Mouse (Mus musculus): Measurements from ENCODE around the gene Phrf1. TPM values are rescaled to one million over a fixed set of nuclear protein-coding genes. Genes with fewer than 3 reads are reported as not detected.
"Not testable (repeated sequence)": the region's sequence is repeated elsewhere in the genome, so short reads cannot be mapped to it uniquely, and the experiment has no call there.

The Phrf1 gene
- total RNA-seq, 2 experiments from 2014 or later: 73.6 to 75.1 TPM

GRCm38 (mm10) chr7:141231111-141231510 is 2.5 kb downstream of the Phrf1 start:
- DNase-seq (ENCODE audit: low spot score in 2 of 2): no peak

DNA sequence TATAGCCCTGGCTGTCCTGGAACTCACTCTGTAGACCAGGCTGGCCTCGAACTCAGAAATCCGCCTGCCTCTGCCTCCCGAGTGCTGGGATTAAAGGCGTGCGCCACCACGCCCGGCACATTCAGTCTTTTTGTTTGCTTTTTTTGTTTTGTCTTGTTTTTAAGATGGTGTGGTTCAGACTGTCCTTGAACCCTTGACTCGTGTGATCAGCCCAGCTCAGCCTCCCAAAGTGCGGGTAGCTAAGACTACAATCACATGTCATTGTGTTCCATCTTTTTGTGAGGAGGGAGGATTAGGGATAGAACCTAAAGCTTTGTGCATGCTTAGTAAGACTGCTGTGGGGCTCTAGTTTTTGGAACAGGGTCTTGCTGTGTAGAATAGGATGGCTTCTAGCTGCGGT is 3.0 kb downstream of the Phrf1 start:
- no peak for DNase-seq (ENCODE audit: low spot score in 2 of 2)

- not testable (repeated sequence) for DNase-seq (ENCODE audit: low spot score in 2 of 2)
Observed at GRCm38 (mm10) chr7:141250486-141250885, 21.9 kb downstream of the Phrf1 start.

DNA sequence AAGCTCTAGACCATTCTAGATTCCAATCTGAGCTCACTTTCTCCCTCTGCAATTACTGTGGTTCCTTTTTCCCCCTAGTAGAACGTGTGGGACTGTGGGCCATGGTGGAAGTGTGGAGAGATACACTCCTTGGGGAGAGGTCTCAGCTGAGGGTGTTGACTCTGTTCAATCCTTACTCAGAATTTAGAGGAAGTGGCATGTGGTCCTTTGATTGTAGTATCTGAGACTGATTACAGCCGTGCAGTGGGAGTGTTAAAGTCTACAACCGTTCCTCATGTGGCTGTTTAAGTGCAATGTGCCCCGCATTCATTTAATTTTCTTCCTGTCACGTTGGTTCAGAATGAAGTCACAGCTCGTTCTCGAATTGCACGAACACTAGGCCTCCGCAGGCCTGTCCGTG is 27.6 kb downstream of the Phrf1 start:
- no peak for DNase-seq (ENCODE audit: low spot score in 2 of 2)

DNA sequence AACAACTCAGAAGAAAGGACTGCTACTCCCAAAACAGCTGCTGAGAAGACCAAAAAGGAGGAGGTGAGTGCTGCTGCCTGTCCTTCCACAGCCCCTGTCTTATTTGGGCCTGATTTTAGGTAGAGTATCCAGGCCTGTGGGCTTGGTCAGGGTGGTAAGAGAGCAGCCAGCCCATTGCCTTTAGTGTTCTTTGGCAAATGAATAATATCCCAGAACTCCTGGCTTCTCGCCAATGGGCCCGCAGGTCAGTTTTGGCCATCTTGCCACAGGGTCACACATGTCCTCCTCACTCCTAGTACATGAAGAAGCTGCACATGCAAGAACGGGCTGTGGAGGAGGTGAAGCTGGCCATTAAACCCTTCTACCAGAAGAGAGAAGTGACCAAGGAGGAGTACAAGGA is 32.9 kb downstream of the Phrf1 start:
- no peak for DNase-seq (ENCODE audit: low spot score in 2 of 2)

GRCm38 (mm10) chr7:141263640-141264039 is 35.1 kb downstream of the Phrf1 start:
- no peak for DNase-seq (ENCODE audit: low spot score in 2 of 2)

DNA sequence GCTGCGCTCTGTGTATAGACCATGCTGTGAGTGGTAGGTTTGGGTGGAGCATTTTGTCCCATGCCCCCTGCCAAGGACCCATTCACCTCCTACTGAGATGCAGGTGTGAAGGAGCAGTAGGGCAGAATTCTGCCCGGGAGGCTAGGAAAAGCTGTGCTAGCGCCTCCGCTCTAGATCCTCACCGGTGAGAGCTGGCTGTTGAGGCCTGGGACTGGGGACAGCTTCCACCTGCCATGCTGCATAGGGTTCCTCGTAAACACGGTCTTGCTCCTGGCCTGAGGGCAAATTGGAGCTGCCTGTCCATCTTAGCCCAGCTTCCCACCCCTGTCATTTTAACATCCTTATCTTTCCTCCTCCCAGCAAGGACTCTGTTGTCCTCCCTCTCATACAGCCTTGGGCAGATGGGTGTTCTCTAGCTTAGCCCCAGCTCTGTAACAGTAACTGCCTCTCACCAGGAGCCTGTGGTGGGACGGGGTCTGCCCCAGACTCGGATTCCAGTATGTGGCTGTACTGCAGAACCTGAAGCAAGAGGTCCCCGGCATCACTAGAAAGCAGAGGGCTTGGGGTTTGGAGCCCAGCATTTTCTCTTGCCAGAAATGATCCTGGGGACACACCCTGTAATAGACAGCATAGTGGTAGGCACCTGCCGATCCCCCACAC is 35.6 kb downstream of the Phrf1 start:
- DNase-seq (ENCODE audit: low spot score in 2 of 2): no peak

GRCm38 (mm10) chr7:141264761-141265410 is 36.3 kb downstream of the Phrf1 start:
- no peak for DNase-seq (ENCODE audit: low spot score in 2 of 2)

- no peak for DNase-seq (ENCODE audit: low spot score in 2 of 2)
Observed at GRCm38 (mm10) chr7:141265411-141265738, 36.8 kb downstream of the Phrf1 start.

DNA sequence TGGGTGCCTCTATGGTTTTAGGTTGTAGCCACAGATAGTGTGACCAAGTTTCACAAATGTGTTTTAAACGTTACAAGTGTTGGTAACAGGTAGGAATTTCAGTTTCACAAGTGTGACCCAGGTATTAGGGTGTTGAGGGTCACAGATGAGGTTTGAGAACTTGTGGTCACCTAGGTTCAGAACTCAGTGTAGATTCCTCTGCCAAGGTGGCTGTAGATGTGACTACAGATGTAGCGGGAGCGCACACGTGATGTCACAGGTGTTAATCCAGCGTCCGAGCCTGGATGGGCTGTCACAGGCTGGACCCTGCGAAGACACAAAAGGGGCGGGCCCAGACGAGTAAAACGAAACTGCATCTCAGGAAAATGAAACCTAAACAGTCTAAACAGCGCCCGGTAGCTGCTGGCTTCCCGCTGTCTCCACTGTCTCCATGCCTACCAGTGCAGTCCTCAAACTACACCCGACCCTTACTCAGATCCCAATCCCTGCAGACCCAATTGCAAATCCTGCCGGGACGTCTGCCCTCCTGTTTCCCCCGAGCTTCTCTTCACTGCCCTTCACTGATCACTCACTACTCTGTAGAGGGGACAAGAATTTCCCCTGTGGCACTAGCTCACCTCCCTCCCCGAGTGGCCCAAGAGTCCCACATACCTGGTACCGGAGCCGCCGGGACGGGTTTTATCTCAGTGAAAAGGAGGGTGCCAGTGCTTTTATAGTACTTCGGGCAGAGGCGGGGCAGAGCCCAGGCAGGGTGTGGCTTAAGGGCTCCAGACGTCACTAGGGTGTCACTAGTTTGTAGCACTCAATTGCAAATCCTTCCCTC is 37.4 kb downstream of the Phrf1 start, which contains the start of gene Irf7:
Gene Irf7, minus strand, starts transcription at position 743 of the 823 bp plus-strand sequence.
- peak; percentile 19 to 22 for DNase-seq (ENCODE audit: low spot score in 2 of 2)

DNA sequence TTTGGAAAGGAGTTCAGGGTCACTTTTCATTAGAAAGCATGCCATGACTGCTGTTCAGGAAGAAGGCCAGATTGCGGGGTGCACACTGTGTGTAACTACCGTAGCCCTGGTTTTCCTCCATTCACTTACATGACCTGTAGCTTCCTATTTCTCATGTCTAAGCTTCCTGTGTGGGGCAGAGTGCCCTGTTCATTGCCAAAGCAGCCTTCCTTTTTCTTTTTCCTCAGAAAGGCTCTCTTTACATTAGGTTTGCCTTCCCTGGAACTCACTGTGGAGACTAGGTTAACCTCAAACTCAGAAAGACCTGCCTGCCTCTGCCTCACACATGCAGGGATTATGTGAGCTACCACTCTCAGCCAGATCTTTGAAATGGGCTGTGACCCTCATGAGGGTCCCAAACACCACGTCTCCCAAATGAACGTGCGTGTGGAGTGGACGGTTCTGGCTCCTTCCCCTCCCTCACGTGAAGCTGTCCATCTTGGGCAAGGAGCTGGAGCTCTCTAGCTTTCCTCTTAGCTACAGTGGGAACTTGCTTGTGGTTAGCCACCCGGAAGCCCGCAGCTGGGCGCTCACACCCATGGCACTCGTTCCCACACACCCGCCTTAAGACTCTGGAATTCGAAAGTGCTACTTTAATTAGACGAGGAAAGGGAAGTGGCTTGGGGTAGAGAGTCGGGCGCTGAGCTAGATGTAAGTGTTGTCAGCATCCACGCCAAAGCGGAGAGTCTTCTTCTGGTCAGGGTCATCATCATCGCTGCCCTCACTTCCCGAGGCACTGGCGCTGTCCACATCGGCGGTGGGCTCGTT is 40.1 kb downstream of the Phrf1 start:
- DNase-seq (ENCODE audit: low spot score in 2 of 2): no peak

DNA sequence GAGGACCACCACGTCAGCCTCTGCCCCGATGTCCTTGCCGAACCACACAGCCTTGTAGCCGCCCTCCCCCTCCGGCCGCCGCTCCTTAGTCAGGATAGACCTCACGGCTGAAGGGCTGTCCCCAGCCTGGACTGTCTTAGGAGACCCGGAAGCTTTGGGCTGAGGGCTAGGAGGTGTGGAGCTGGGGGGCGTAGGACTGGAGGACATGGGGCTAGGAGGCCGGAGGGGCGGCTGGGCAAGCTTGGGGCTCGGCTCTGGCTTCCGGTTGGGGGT is 40.6 kb downstream of the Phrf1 start:
- DNase-seq (ENCODE audit: low spot score in 2 of 2): no peak

GRCm38 (mm10) chr7:141270631-141271030 is 42.0 kb downstream of the Phrf1 start:
- no peak for DNase-seq (ENCODE audit: low spot score in 2 of 2)

DNA sequence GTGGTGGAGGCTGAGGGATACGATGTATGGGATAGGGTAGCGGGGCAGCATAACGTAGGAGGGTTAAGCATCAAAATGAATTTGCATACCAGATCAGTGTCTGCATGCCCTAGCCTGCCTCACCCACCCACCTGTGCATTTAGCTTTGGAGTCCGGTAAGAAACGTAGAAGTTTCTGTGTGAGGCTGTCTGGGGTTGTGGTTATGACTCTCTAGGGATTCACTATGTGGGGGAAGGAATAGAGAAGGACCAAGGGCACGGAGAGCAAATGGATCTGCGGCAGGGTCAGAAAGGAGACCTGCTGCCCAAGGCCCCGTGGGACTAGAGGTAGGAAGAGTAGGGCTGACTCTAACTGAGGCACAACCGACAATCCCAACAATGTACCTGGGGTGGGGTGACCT is 46.8 kb downstream of the Phrf1 start:
- no peak for DNase-seq (ENCODE audit: low spot score in 2 of 2)

- DNase-seq (ENCODE audit: low spot score in 2 of 2): no peak
Observed at GRCm38 (mm10) chr7:141276546-141276945, 48.0 kb downstream of the Phrf1 start, which contains the start of gene Cdhr5. Gene Cdhr5, minus strand, starts transcription at chr7:141276786.

- no peak for DNase-seq (ENCODE audit: low spot score in 2 of 2)
Observed at GRCm38 (mm10) chr7:141277701-141278678, 49.4 kb downstream of the Phrf1 start.

- DNase-seq (ENCODE audit: low spot score in 2 of 2): no peak
Observed at GRCm38 (mm10) chr7:141278766-141279590, 50.4 kb downstream of the Phrf1 start, which contains the start of gene Sct. Gene Sct, minus strand, starts transcription at chr7:141279133.

DNA sequence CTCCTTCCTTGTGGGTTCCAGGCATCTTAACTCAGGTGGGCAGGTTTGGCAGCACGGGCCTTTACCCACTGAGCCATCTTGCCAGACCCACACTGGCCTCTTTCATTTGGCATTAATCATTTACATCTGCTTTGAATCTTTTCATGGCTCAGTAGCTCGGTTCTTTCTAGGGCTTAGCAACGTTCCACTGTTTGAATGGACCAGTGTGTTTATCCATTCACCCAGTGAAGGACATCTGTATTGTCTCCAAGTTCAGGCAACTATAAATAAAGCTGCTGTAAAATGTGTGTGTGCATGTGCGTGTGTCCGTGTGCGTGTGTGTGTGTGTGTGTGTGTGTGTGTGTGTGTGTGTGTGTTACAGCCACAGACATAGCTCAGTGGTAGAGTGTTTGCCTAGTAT is 52.9 kb downstream of the Phrf1 start:
- DNase-seq (ENCODE audit: low spot score in 2 of 2): no peak

DNA sequence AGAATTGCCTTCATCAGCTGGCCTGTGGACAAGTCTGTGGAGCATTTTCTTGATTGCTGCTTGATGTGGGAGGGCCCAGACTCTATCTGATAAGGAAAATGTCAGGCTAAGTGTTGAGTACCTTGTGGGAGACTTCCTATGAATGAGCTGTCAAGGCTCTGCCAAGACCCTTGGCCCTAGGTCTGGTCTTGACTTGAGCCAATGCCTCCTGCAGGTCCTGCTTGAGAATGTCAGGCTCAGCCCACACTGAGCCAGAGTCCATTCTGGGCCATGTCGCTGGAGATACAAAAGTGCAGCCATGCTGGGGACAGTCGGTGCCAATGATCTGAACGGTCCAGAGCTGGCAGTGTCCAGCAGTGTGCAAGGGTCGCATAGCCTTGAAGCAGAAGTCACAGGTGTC is 54.2 kb downstream of the Phrf1 start:
- no peak for DNase-seq (ENCODE audit: low spot score in 2 of 2)
